Mouse (Mus musculus) thymus, adult 18-20 months (tissue): Measurements from ENCODE around the gene Ring1.
A peak's percentile ranks its signal among the peaks of the same experiment; 100 is the strongest.

Source experiments
- DNase-seq, 2 experiments: peaks; one replicate each; pipeline ENCODE4 v3.0.0; 2022; ENCODE audit warnings: mixed read lengths in 2 of 2

Gene Ring1

GRCm38 (mm10) chr17:34024317-34024821 is at the start of gene Ring1:
Gene Ring1, minus strand, starts transcription at chr17:34024680.
- peak; percentile 81 to 85 for DNase-seq

- no peak for DNase-seq
Observed at GRCm38 (mm10) chr17:34072091-34072490, 47.6 kb upstream of the Ring1 start.

GRCm38 (mm10) chr17:34068864-34069263 is 44.4 kb upstream of the Ring1 start:
- no peak for DNase-seq

GRCm38 (mm10) chr17:34057224-34057623 is 32.7 kb upstream of the Ring1 start:
- no peak for DNase-seq

- DNase-seq = no peak
Observed at GRCm38 (mm10) chr17:34047404-34048050, 23.0 kb upstream of the Ring1 start.

- no peak for DNase-seq
Observed at GRCm38 (mm10) chr17:34045941-34046340, 21.5 kb upstream of the Ring1 start.

GRCm38 (mm10) chr17:34039562-34040450 is 15.3 kb upstream of the Ring1 start:
- DNase-seq = no peak

GRCm38 (mm10) chr17:34038878-34039561 is 14.5 kb upstream of the Ring1 start, which contains the start of gene Col11a2:
Gene Col11a2, plus strand, starts transcription at chr17:34039437.
- no peak for DNase-seq

GRCm38 (mm10) chr17:34038440-34038839 is 14.0 kb upstream of the Ring1 start:
- no peak for DNase-seq

- no peak for DNase-seq
Observed at GRCm38 (mm10) chr17:34037241-34037640, 12.8 kb upstream of the Ring1 start.

- no peak for DNase-seq
Observed at GRCm38 (mm10) chr17:34036647-34037046, 12.2 kb upstream of the Ring1 start.

GRCm38 (mm10) chr17:34035517-34035916 is 11.0 kb upstream of the Ring1 start:
- no peak for DNase-seq

- DNase-seq = peak in 1 of 2 experiments; percentile 64
Observed at GRCm38 (mm10) chr17:34034064-34034463, 9.6 kb upstream of the Ring1 start.

- peak in 1 of 2 experiments; percentile 30 for DNase-seq
Observed at GRCm38 (mm10) chr17:34033441-34033840, 9.0 kb upstream of the Ring1 start.

- peak in 1 of 2 experiments; percentile 52 for DNase-seq
Observed at GRCm38 (mm10) chr17:34032806-34033205, 8.3 kb upstream of the Ring1 start.

GRCm38 (mm10) chr17:34032174-34032632 is 7.7 kb upstream of the Ring1 start:
- DNase-seq = peak; percentile 65 to 74

GRCm38 (mm10) chr17:34031465-34032173 is 7.1 kb upstream of the Ring1 start, which contains the start of the genes Slc39a7 and Rxrb:
Gene Slc39a7, minus strand, starts transcription at chr17:34031682.
Gene Rxrb, plus strand, starts transcription at chr17:34031812.
- peak; percentile 97 for DNase-seq

- peak in 1 of 2 experiments; percentile 46 for DNase-seq
Observed at GRCm38 (mm10) chr17:34030861-34031326, 6.4 kb upstream of the Ring1 start.

GRCm38 (mm10) chr17:34029890-34030595 is 5.6 kb upstream of the Ring1 start:
- DNase-seq = no peak

GRCm38 (mm10) chr17:34029150-34029889 is 4.8 kb upstream of the Ring1 start:
- no peak for DNase-seq
